Mouse (Mus musculus): ENCODE data around the gene Rfx2.

The Rfx2 gene

DNA sequence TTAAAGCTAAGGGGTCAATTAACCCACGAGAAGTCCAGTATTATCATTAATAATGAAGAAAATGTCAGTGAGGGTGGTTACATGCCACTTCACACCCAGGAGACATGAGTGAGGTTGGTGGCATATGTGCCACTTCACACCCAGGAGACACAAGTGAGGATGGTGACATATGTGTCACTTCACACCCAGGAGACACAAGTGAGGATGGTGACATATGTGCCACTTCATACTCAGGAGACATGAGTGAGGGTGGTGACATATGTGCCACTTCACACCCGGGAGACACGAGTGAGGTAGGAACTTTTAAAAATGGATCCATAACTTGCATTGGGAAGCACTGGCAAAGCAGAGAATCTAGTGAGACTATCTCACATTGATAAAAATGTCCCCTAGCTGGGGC lies 20.4 kb upstream of the Rfx2 start:
- no peaks in the 10 kb centered on the region for H3K27me3 ChIP-seq (ENCODE audit: control insufficient read depth, insufficient read depth, low read length, poor library complexity, severe bottlenecking)
- DNase-seq (ENCODE audit: low read depth, low spot score): no peak
- H3K36me3 ChIP-seq (ENCODE audit: control insufficient read depth, insufficient read depth, low read length, poor library complexity, severe bottlenecking): no peaks in the 10 kb centered on the region

DNA sequence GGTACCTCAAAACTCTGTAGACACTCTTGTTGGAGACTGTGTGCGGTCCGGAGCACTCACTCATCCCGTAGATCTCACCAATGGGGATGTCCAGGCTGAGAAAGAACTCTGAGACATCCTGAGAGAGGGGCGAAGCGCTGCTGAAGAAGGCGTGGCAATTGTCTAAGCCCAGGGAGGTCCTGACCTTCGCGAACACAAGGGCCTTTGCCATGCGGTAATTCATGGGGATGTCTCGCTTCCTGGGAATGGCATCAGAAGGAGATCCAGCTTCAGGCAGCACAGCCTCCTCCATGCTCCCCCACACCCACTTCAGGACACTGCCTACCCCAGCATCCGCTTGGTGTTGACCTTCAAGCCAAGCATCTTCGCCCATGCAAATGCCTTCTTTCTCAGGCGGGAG lies 18.9 kb upstream of the Rfx2 start:
- H3K27me3 ChIP-seq (ENCODE audit: control insufficient read depth, insufficient read depth, low read length, poor library complexity, severe bottlenecking): no peaks in the 10 kb centered on the region
- DNase-seq (ENCODE audit: low read depth, low spot score): no peak

DNA sequence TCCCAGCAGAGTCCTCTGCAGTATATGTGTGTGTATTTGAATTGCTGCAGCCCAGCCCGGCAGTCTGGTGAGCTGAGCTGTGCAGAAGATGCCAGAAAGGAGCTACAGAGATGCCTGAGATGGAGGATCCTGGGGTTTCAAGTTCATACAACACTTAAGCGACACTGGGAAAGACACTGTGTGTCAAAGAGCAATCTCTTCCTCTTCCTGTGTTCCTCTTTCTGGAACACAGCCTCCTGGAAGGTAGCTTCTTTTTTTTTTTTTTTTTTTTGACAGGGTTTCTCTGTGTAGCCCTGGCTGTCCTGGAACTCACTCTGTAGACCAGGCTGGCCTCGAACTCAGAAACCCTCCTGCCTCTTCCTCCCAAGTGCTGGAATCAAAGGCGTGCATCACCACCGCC lies 18.0 kb upstream of the Rfx2 start:
- DNase-seq (ENCODE audit: low read depth, low spot score): no peak
- Histone ChIP-seq H3K27me3 (ENCODE audit: control insufficient read depth, insufficient read depth, low read length, poor library complexity, severe bottlenecking) (no peaks in the 10 kb centered on the region), H3K36me3 (ENCODE audit: control insufficient read depth, insufficient read depth, low read length, poor library complexity, severe bottlenecking) (no peaks in the 10 kb centered on the region)

More for the DNA sequence above, 18.9 kb upstream of the Rfx2 start:
- no peaks in the 10 kb centered on the region for H3K36me3 ChIP-seq (ENCODE audit: control insufficient read depth, insufficient read depth, low read length, poor library complexity, severe bottlenecking)

DNA sequence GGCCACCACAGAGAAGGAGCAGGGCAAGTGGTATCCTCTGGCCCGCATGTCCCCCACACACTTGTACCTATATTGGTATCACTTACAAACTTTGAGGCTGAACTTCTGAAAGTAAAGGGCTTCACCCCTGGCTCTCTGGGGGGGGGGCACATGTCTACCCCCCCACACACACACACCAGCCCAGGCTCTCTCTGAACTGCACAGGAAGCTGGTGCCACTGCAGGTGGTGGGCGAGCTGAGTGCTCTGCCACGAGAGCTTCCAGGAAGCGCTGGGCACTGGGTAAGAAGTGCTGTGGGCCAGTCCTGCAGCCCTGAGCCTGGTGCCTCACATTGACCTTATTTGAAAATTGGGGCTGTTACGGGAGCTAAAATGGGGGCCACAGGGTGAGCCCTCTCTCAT lies 12.9 kb upstream of the Rfx2 start:
- DNase-seq (ENCODE audit: low read depth, low spot score): no peak
- Histone ChIP-seq H3K27me3 (ENCODE audit: control insufficient read depth, insufficient read depth, low read length, poor library complexity, severe bottlenecking) (no peaks in the 10 kb centered on the region), H3K36me3 (ENCODE audit: control insufficient read depth, insufficient read depth, low read length, poor library complexity, severe bottlenecking) (no peaks in the 10 kb centered on the region)

DNA sequence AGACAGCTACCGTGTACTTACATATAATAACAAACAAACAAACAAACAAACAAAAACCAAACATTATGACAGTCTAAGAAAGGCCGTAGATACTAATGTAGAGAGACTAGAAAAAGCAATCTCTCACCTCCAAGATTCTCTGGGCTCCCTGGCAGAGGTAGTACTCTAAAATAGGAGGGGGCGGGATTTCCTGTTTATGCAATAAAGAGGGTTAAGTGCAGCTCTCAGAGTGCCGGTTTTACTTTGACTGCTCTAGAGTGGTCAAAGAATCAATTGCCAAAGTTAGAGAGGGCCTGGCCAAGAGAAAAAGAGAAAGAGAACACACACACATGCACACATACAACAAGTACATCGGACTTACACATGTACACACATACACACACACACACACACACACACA lies 11.4 kb upstream of the Rfx2 start:
- Histone ChIP-seq H3K27me3 (ENCODE audit: control insufficient read depth, insufficient read depth, low read length, poor library complexity, severe bottlenecking) (no peaks in the 10 kb centered on the region), H3K36me3 (ENCODE audit: control insufficient read depth, insufficient read depth, low read length, poor library complexity, severe bottlenecking) (no peaks in the 10 kb centered on the region)
- DNase-seq (ENCODE audit: low read depth, low spot score): no peak

DNA sequence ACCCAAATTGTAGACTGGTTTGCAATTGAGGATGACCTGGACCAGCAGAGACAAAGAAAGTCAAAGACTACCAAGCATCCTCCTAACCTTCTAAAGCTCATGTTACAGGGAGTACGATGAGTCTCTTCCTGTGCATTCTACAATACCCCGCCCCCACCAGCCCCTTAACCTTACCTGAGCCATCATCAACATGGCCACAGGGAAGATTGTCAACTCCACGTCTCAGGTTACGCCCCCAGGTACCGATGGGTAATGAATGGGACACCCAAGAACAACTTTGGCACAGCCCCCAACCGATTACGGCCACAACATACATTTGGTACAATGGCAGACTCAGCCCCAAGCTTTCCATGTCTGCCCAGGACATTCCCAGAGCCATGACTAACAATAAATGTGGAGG lies 9.7 kb upstream of the Rfx2 start:
- DNase-seq (ENCODE audit: low read depth, low spot score): no peak
- Histone ChIP-seq H3K27me3 (ENCODE audit: control insufficient read depth, insufficient read depth, low read length, poor library complexity, severe bottlenecking) (no peaks in the 10 kb centered on the region), H3K36me3 (ENCODE audit: control insufficient read depth, insufficient read depth, low read length, poor library complexity, severe bottlenecking) (no peaks in the 10 kb centered on the region)

DNA sequence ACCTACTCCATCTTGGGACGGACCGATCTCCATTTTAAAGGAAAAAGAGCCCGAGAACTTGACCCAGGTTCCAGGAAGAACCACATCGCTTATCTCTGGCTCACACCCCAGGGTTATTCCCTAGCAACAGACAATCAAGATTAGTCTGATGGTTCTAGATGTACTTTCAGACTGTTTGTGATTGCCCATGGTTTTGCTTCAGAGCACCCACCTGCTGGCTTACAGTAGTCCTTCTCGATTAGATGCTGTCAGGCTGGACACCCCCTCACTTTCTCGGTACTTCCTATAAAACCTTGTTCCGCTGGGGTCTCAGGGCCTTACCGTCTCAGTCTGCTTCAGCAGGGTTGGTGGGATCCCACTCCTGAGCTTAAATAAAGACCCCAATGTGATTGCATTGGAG lies 5.5 kb upstream of the Rfx2 start:
- Histone ChIP-seq H3K36me3 (ENCODE audit: control insufficient read depth, insufficient read depth, low read length, poor library complexity, severe bottlenecking) (no peaks in the 10 kb centered on the region), H3K27me3 (ENCODE audit: control insufficient read depth, insufficient read depth, low read length, poor library complexity, severe bottlenecking) (no peaks in the 10 kb centered on the region)
- peak; percentile 42 for DNase-seq (ENCODE audit: low read depth, low spot score)

DNA sequence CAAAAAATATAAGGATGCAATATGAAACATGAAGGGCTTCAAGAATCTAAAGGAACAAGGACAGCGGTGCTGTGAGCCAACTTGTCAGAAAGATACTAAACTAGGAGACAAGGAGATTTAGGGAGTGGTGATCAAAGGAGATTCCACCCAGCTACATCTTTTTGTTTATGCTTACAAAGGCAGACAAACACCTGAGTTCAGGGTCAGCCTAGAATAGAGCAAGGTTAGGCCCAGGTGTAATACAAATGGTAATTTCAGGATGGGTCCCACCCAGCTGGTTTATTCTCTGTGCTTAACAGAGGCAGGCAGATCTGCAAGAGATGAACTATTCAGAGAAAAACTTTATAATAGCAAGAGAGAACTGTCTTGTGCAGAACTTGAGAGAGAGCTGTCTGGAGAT lies 2.6 kb upstream of the Rfx2 start:
- DNase-seq (ENCODE audit: low read depth, low spot score): no peak
- Histone ChIP-seq H3K27me3 (ENCODE audit: control insufficient read depth, insufficient read depth, low read length, poor library complexity, severe bottlenecking) (peaks cover 2% of the 10 kb centered on the region; the same call in 1 of the 2 replicates), H3K36me3 (ENCODE audit: control insufficient read depth, insufficient read depth, low read length, poor library complexity, severe bottlenecking) (no peaks in the 10 kb centered on the region)

DNA sequence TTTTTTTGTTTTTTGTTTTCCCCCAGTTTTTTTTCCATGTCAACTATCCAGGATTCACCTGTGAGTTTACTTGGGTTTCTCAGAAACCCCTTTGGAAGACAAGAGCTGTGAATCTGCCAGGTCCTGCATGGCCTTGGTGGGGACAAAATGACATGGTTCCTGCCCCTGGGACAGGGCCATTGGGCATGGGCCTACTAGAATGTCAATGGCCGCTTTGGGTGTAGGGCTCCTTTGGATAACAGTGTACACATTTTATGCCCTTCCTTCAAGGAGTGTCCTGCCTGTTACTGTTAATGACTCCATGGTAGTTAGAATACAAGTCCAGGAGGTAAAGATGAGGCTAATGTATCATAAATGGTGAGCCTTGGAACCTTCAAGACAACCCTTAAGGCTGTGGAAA lies 2.1 kb upstream of the Rfx2 start:
- Histone ChIP-seq H3K36me3 (ENCODE audit: control insufficient read depth, insufficient read depth, low read length, poor library complexity, severe bottlenecking) (no peaks in the 10 kb centered on the region), H3K27me3 (ENCODE audit: control insufficient read depth, insufficient read depth, low read length, poor library complexity, severe bottlenecking) (peaks cover 2% of the 10 kb centered on the region; the same call in 1 of the 2 replicates)
- no peak for DNase-seq (ENCODE audit: low read depth, low spot score)

DNA sequence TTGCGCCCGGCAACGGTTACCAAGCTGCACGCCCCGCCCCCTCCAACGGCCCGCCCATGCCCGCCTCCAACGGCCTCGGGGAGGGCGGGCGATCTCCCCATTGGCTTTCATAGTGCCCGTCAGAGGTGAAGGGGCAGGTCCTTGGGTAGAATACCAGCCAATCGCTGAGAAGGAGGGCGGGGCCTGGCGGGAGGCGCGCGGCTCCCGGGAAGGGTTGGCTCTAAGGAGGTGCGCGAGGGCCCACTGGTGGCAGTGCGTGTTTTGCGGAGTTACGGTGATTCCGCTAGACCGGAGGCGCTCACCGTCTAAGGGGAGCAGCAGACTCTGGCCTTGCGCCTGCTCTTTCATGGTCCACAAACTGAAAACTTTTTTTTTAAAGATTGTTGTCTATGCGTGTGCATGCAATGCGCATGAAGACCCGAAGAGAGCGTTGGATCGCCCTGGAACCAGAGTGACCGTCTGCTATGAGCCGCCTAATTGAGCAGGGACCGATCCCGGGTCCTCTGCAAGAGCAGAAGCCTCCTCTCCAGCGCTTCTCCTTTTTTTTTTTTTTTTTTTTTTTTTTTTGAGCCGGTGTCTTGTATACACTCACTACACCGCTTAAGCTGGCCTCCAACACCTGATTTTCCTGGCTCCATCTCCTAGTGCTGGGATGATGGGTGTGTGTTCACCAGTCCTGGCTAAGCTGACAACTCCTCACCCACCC lies 451 bp upstream of the Rfx2 start:
- H3K36me3 ChIP-seq (ENCODE audit: control insufficient read depth, insufficient read depth, low read length, poor library complexity, severe bottlenecking): no peaks in the 10 kb centered on the region
- H3K27me3 ChIP-seq (ENCODE audit: control insufficient read depth, insufficient read depth, low read length, poor library complexity, severe bottlenecking): peaks cover 2% of the 10 kb centered on the region; the same call in 1 of the 2 replicates
- DNase-seq (ENCODE audit: low read depth, low spot score): peak; percentile 99

DNA sequence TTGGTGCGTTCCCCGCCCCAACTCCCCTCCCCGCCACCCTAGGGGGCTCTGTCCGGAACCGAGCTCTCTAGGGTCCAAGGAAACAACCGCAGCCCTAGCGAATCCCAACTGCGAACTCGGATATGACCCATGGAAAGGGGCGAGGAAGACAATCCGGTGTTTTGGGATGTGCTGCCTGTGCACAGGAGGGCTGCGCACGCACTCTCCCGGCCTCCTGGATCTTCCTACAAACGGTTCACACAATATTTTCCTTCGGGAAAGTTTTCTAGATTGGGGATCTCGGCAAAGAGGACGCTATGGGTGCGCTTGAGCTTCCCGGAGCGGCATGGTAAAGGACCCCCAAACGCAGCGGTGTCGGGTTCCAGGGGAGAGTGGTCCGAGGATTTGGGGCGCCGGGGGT lies 1.0 kb downstream of the Rfx2 start:
- no peak for DNase-seq (ENCODE audit: low read depth, low spot score)
- no peaks in the 10 kb centered on the region for H3K36me3 ChIP-seq (ENCODE audit: control insufficient read depth, insufficient read depth, low read length, poor library complexity, severe bottlenecking)
- peaks cover 2% of the 10 kb centered on the region; the same call in 1 of the 2 replicates for H3K27me3 ChIP-seq (ENCODE audit: control insufficient read depth, insufficient read depth, low read length, poor library complexity, severe bottlenecking)

DNA sequence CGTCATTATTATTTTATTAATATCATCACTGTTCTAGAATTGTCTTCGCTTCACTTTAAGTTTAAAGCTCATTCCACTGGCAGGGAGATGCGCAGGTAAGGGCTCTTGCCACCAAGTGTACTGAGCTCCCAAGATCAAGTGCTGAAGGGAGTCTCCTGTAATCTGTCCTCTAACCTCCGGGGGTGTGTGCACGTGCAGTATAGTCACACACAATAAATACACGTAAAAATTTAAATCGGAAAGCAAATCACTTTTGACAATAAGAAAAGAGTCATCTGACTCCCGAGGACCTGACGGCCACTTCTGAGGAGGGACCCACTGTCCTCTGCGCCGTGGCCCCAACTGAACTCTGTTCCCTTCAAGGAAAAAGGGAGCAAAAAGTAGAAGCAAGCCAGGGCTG lies 1.6 kb downstream of the Rfx2 start:
- Histone ChIP-seq H3K27me3 (ENCODE audit: control insufficient read depth, insufficient read depth, low read length, poor library complexity, severe bottlenecking) (peaks cover 2% of the 10 kb centered on the region; the same call in 1 of the 2 replicates), H3K36me3 (ENCODE audit: control insufficient read depth, insufficient read depth, low read length, poor library complexity, severe bottlenecking) (no peaks in the 10 kb centered on the region)
- no peak for DNase-seq (ENCODE audit: low read depth, low spot score)

DNA sequence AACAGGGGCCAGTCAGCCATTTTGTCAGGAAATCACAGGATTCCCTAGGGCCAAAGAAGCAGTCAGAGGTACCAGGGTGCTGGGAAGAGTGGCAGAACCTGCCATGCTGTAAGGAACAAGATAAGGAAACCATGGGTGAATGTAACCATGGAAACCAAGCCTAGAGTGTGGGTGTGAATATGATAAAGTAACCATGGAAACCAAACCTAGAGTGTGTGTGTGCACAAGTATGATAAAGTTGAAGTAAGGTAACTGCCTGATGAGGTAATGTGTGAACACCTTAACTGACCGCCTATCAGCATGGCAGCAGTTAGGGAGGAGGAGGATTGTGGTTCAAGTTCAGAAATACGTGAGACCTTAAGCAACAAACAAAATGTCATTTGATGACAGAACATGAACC lies 4.1 kb downstream of the Rfx2 start:
- DNase-seq (ENCODE audit: low read depth, low spot score): peak; percentile 22
- Histone ChIP-seq H3K27me3 (ENCODE audit: control insufficient read depth, insufficient read depth, low read length, poor library complexity, severe bottlenecking) (peaks cover 2% of the 10 kb centered on the region; the same call in 1 of the 2 replicates), H3K36me3 (ENCODE audit: control insufficient read depth, insufficient read depth, low read length, poor library complexity, severe bottlenecking) (no peaks in the 10 kb centered on the region)

DNA sequence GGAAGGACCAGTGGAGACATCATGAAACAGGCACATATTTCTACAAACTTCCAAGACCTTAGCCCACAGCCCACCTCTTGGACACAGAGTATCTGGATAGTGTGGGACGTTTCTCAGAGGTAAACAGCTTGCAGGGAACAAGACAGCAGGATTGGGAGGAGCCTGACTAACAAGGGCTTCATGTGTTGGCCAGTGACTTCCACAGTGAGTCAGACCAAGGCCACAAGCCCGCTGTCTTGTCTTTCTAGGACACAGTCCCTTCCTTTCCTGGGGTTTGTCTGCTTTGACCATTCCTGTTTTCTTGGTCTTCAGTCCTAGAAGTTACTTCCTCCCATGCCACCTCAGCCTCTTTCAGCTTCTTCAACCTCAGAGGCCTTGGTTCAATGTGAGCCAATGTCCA lies 7.5 kb downstream of the Rfx2 start:
- Histone ChIP-seq H3K36me3 (ENCODE audit: control insufficient read depth, insufficient read depth, low read length, poor library complexity, severe bottlenecking) (no peaks in the 10 kb centered on the region), H3K27me3 (ENCODE audit: control insufficient read depth, insufficient read depth, low read length, poor library complexity, severe bottlenecking) (no peaks in the 10 kb centered on the region)
- no peak for DNase-seq (ENCODE audit: low read depth, low spot score)

DNA sequence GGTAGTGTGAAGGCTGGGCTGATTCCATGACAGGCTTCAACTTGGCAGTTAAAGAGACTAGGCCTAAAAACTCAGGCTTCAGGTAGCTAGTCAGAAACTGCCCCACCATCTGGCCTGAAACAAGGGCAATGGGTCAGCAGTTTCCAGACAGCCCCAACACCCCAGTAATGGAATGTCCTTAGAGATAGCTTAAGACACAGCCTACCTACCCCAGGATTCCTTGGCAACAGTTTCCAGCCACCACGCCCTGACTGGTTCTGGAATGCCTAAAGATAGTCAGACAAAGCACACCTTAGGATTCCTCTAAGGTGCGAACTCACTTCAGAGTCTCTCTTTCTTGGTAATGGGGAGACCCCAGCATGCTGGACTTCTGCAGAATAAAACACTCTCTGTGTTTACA lies 8.4 kb downstream of the Rfx2 start:
- no peak for DNase-seq (ENCODE audit: low read depth, low spot score)
- Histone ChIP-seq H3K27me3 (ENCODE audit: control insufficient read depth, insufficient read depth, low read length, poor library complexity, severe bottlenecking) (no peaks in the 10 kb centered on the region), H3K36me3 (ENCODE audit: control insufficient read depth, insufficient read depth, low read length, poor library complexity, severe bottlenecking) (no peaks in the 10 kb centered on the region)

DNA sequence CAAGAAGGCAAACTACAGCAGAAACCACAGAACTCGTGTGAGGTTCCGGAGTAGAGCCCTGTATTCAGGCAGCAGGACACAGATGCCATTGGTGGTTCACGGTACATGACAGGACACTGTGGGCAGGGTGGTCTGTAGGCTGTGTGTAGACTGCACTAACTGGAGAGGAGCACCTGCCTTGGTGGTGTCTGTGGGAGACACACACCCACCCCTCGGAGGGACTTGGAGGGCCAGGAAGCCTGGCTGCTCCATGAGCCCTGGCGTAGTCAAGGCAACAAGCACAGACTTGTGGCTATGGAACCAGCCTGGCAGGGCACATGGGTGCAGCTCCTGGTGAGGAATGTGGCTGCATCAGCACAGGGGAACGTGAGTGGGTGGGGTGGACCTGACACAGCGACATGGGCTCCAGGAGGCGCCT lies 11.1 kb downstream of the Rfx2 start:
- H3K27me3 ChIP-seq (ENCODE audit: control insufficient read depth, insufficient read depth, low read length, poor library complexity, severe bottlenecking): no peaks in the 10 kb centered on the region
- DNase-seq (ENCODE audit: low read depth, low spot score): peak; percentile 48
- no peaks in the 10 kb centered on the region for H3K36me3 ChIP-seq (ENCODE audit: control insufficient read depth, insufficient read depth, low read length, poor library complexity, severe bottlenecking)

Measured in splenic B cell, adult 2 months (primary cell).